Mouse (Mus musculus) telencephalon, adult 2 months (tissue): ENCODE data around the gene Hoxc9.
A peak's percentile ranks its signal among the peaks of the same experiment; 100 is the strongest.

Source experiments
- DNase-seq: peaks from one replicate; pipeline ENCODE4 v3.0.0-alpha.2; 2011; ENCODE audit warnings: low read depth, low spot score

The Hoxc9 gene

GRCm38 (mm10) chr15:102998608-102999182 is 22.5 kb downstream of the Hoxc9 start:
- no peak for DNase-seq

GRCm38 (mm10) chr15:102999183-102999831 is 23.1 kb downstream of the Hoxc9 start:
- DNase-seq: no peak

- DNase-seq: no peak
These were observed 23.7 kb downstream of the Hoxc9 start for GRCm38 (mm10) chr15:102999955-103000354.

- no peak for DNase-seq
These were observed 24.3 kb downstream of the Hoxc9 start for GRCm38 (mm10) chr15:103000501-103000901.

GRCm38 (mm10) chr15:103001370-103001769 is 25.1 kb downstream of the Hoxc9 start:
- no peak for DNase-seq

GRCm38 (mm10) chr15:103002156-103002555 is 25.9 kb downstream of the Hoxc9 start:
- DNase-seq: no peak

GRCm38 (mm10) chr15:103002821-103003448 is 26.7 kb downstream of the Hoxc9 start:
- no peak for DNase-seq

GRCm38 (mm10) chr15:103005308-103005707 is 29.1 kb downstream of the Hoxc9 start:
- DNase-seq: no peak

GRCm38 (mm10) chr15:103005797-103006196 is 29.6 kb downstream of the Hoxc9 start:
- DNase-seq: no peak

GRCm38 (mm10) chr15:103006326-103006725 is 30.1 kb downstream of the Hoxc9 start:
- no peak for DNase-seq

- DNase-seq: no peak
These were observed 33.2 kb downstream of the Hoxc9 start for GRCm38 (mm10) chr15:103009265-103010111.

GRCm38 (mm10) chr15:103010112-103010846 is 34.0 kb downstream of the Hoxc9 start:
- DNase-seq: no peak

- no peak for DNase-seq
These were observed 34.8 kb downstream of the Hoxc9 start for GRCm38 (mm10) chr15:103010847-103011555.

- DNase-seq: no peak
These were observed 35.8 kb downstream of the Hoxc9 start for GRCm38 (mm10) chr15:103011928-103012486.

- DNase-seq: peak; percentile 28
These were observed 37.2 kb downstream of the Hoxc9 start for GRCm38 (mm10) chr15:103013238-103013984.

GRCm38 (mm10) chr15:103014166-103015008 is 38.1 kb downstream of the Hoxc9 start:
- DNase-seq: no peak

- DNase-seq: no peak
These were observed 38.8 kb downstream of the Hoxc9 start for GRCm38 (mm10) chr15:103015009-103015399.

- no peak for DNase-seq
These were observed 39.3 kb downstream of the Hoxc9 start for GRCm38 (mm10) chr15:103015406-103016166.
